Mouse (Mus musculus): Measurements from ENCODE around the gene Kctd2.

Kctd2 gene

GRCm38 (mm10) chr11:115400630-115401391 lies 19.1 kb upstream of the Kctd2 start:
- no peak for DNase-seq (ENCODE audit: low spot score in 2 of 2)

- DNase-seq (ENCODE audit: low spot score in 2 of 2), result peak; percentile 79 to 91
These were observed 16.4 kb upstream of the Kctd2 start, which contains the start of gene Mrpl58 for GRCm38 (mm10) chr11:115403338-115404124. TSS of gene Mrpl58 (plus strand) at chr11:115403752.

- DNase-seq (ENCODE audit: low spot score in 2 of 2), result no peak
These were observed 14.2 kb upstream of the Kctd2 start for GRCm38 (mm10) chr11:115405723-115406122.

GRCm38 (mm10) chr11:115406858-115407401 lies 13.0 kb upstream of the Kctd2 start:
- DNase-seq (ENCODE audit: low spot score in 2 of 2), result no peak

- no peak for DNase-seq (ENCODE audit: low spot score in 2 of 2)
These were observed 11.5 kb upstream of the Kctd2 start for GRCm38 (mm10) chr11:115408266-115408920.

GRCm38 (mm10) chr11:115409556-115409955 lies 10.4 kb upstream of the Kctd2 start:
- no peak for DNase-seq (ENCODE audit: low spot score in 2 of 2)

- DNase-seq (ENCODE audit: low spot score in 2 of 2), result peak; percentile 59 to 84
These were observed 635 bp downstream of the Kctd2 start for GRCm38 (mm10) chr11:115420336-115421190.

GRCm38 (mm10) chr11:115421328-115421727 lies 1.4 kb downstream of the Kctd2 start:
- no peak for DNase-seq (ENCODE audit: low spot score in 2 of 2)

GRCm38 (mm10) chr11:115421972-115422371 lies 2.0 kb downstream of the Kctd2 start:
- no peak for DNase-seq (ENCODE audit: low spot score in 2 of 2)

GRCm38 (mm10) chr11:115423091-115423490 lies 3.2 kb downstream of the Kctd2 start:
- DNase-seq (ENCODE audit: low spot score in 2 of 2), result no peak

GRCm38 (mm10) chr11:115424666-115425065 lies 4.7 kb downstream of the Kctd2 start:
- no peak for DNase-seq (ENCODE audit: low spot score in 2 of 2)

- DNase-seq (ENCODE audit: low spot score in 2 of 2), result no peak
These were observed 5.7 kb downstream of the Kctd2 start for GRCm38 (mm10) chr11:115425671-115426070.

GRCm38 (mm10) chr11:115427482-115428331 lies 7.8 kb downstream of the Kctd2 start:
- peak; percentile 57 to 77 for DNase-seq (ENCODE audit: low spot score in 2 of 2)

GRCm38 (mm10) chr11:115429307-115429706 lies 9.4 kb downstream of the Kctd2 start:
- DNase-seq (ENCODE audit: low spot score in 2 of 2), result no peak

- DNase-seq (ENCODE audit: low spot score in 2 of 2), result no peak
These were observed 10.6 kb downstream of the Kctd2 start for GRCm38 (mm10) chr11:115430561-115430960.

- DNase-seq (ENCODE audit: low spot score in 2 of 2), result no peak
These were observed 12.9 kb downstream of the Kctd2 start for GRCm38 (mm10) chr11:115432814-115433213.

GRCm38 (mm10) chr11:115433342-115433741 lies 13.4 kb downstream of the Kctd2 start:
- DNase-seq (ENCODE audit: low spot score in 2 of 2), result no peak

- no peak for DNase-seq (ENCODE audit: low spot score in 2 of 2)
These were observed 15.8 kb downstream of the Kctd2 start for GRCm38 (mm10) chr11:115435596-115436337.

GRCm38 (mm10) chr11:115437571-115438122 lies 17.7 kb downstream of the Kctd2 start:
- DNase-seq (ENCODE audit: low spot score in 2 of 2), result no peak
